Mouse (Mus musculus): Measurements from ENCODE around the gene Dnmt3l. TPM values are rescaled to one million over a fixed set of nuclear protein-coding genes. Genes with fewer than 3 reads are reported as not detected.

Gene Dnmt3l
- polyA plus RNA-seq, 1 experiment from 2014 or later = 0.44 TPM

DNA sequence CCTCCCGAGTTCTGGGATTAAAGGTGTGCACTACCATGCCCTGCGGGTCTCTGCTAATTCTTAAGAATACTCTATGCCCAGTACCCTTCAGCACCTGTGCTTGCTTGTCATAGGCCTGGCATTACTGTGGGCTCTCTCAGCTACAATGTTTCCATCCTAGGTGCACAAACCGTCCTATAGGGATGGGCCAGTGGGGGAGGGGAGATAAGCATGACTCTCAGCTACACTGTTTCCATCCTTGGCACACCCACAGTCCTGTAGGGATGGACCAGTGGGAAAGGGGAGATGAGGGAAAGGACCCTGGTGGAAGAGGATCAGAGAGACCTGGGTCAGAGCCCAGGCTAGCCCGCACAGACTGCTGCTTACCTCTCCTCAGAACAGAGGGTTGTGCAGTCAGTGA lies 4.6 kb upstream of the Dnmt3l start:
- no peaks in the 10 kb centered on the region for H3K27me3 ChIP-seq
- no peak overlapping the region for H3K9ac ChIP-seq
- no peaks in the 10 kb centered on the region for H3K9me3 ChIP-seq
- no peak overlapping the region for H3K4me3 ChIP-seq
- 90% methylated on average over 4 of the region's 4 CpGs for WGBS
- ATAC-seq (ENCODE audit: insufficient number of reproducible peaks, insufficient read depth, low FRiP score, low TSS enrichment, low read depth) = no peak
- H3K4me1 ChIP-seq = 0 out of 2 replicates have a peak, but pooled peaks cover under 1% of the 10 kb centered on the region
- no peak overlapping the region for H3K4me2 ChIP-seq
- H3K27ac ChIP-seq = no peak overlapping the region
- H3K36me3 ChIP-seq = no peaks in the 10 kb centered on the region

DNA sequence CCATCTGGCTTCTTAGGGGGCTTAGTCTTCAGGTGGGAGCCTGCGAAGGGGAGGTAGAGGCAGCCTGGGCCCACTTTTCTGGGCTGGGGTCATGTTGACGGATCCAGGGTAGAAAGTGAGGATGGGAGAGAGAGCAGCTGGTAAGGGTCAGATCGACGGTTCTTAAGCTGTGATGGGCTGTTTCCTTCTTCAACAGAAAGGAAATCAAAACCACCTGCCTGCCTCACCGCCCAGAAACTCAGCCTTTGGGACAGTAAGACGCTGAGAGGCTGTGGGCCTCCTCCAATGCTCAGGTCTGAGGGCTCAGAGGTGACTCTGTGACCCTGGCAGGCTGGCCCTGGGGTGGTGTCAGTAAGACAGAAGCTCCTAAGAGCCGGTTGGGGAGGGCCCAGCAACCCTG lies 349 bp downstream of the Dnmt3l start:
- Histone ChIP-seq H3K9ac (no peak overlapping the region), H3K4me1 (peaks cover 13% of the 10 kb centered on the region), H3K4me2 (no peak overlapping the region), H3K36me3 (no peaks in the 10 kb centered on the region), H3K4me3 (no peak overlapping the region), H3K9me3 (no peaks in the 10 kb centered on the region), H3K27me3 (peaks cover 5% of the 10 kb centered on the region), H3K27ac (no peak overlapping the region)
- no peak for ATAC-seq (ENCODE audit: insufficient number of reproducible peaks, insufficient read depth, low FRiP score, low TSS enrichment, low read depth)
- WGBS = 32% methylated on average over 7 of the region's 7 CpGs

DNA sequence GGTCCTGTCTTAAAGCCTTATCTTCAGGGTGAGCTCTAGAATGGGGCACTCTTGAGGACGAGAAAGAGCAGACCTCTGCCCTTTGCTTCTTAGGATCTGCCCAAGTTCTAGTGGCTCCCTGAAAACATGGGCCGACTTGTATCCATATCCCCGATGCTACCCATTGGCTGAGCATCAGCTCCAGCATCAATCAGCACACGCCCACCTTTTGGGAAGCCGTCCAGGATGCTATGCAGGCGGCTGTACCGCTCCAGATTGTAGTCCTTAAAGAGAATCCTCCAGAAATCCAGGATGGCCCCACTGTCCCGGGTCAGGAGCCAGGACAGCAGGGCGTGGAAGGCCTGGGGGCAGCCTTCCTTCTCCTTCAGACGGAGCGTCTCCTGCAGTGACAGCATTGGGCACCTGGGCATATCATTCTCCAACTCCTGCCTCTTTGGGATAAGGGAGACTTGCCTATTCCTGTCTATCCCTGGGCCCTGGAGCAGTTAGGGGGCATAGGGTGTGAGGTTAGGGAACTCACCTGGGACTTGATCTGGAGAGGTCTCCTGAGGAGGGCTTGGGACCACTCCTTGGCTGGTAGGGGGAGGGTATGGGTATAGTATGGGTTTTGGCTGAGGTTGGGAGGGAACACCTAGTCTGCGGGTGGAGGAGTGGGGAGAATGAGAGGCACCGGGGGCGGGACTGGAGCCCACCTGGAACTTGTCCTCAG lies 1.1 kb downstream of the Dnmt3l start:
- Histone ChIP-seq H3K27ac (no peak overlapping the region), H3K9me3 (no peaks in the 10 kb centered on the region), H3K4me3 (peak overlapping the region; percentile 29), H3K9ac (no peak overlapping the region), H3K4me1 (peaks cover 13% of the 10 kb centered on the region), H3K36me3 (no peaks in the 10 kb centered on the region), H3K27me3 (peaks cover 5% of the 10 kb centered on the region), H3K4me2 (peak overlapping the region; percentile 57)
- 51% methylated on average over 14 of the region's 14 CpGs for WGBS
- ATAC-seq (ENCODE audit: insufficient number of reproducible peaks, insufficient read depth, low FRiP score, low TSS enrichment, low read depth) = no peak

DNA sequence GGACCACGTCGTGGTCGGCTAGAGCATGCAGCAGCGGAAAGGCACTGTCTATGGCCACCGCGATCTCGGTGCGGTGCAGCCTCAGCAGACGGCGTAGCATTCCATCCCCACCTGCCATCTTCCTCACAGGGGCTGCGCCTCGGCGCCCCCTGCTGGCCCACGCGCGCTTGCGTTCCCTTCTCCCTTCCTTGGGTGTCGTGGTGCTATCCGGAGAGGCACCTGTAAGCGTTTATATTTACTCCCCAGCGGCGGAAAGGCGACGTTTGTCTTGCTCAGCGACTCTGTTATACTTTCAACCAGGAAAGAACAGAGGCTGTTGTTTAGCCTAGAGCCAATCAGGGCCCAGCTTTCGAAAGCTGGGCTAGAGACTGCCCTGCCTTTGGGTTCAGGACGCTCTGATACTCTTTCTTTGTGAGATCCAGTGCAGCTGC lies 1.7 kb downstream of the Dnmt3l start, which contains the start of gene Aire:
Gene Aire (minus strand): TSS at position 205 of the 431 bp plus-strand sequence.
- H3K27me3 ChIP-seq = peaks cover 5% of the 10 kb centered on the region
- H3K4me1 ChIP-seq = peaks cover 13% of the 10 kb centered on the region
- no peaks in the 10 kb centered on the region for H3K36me3 ChIP-seq
- ATAC-seq (ENCODE audit: insufficient number of reproducible peaks, insufficient read depth, low FRiP score, low TSS enrichment, low read depth) = no peak
- peak within 1 kb of the TSS; percentile 29 for H3K4me3 ChIP-seq
- no peak within 1 kb of the TSS for H3K27ac ChIP-seq
- peak within 1 kb of the TSS; percentile 57 for H3K4me2 ChIP-seq
- H3K9ac ChIP-seq = 0 out of 2 replicates have a peak within 1 kb of the TSS, but pooled peaks have one; percentile 49
- no peaks in the 10 kb centered on the region for H3K9me3 ChIP-seq
- 2% methylated on average over 27 of the region's 27 CpGs for WGBS

- ATAC-seq (ENCODE audit: insufficient number of reproducible peaks, insufficient read depth, low FRiP score, low TSS enrichment, low read depth) = no peak
- Histone ChIP-seq H3K4me2 (no peak overlapping the region), H3K27me3 (peaks cover 5% of the 10 kb centered on the region), H3K27ac (no peak overlapping the region), H3K4me3 (no peak overlapping the region), H3K9ac (no peak overlapping the region), H3K9me3 (no peaks in the 10 kb centered on the region), H3K36me3 (no peaks in the 10 kb centered on the region), H3K4me1 (peaks cover 13% of the 10 kb centered on the region)
- WGBS = 55% methylated on average over 1 of the region's 1 CpGs
Measured at GRCm38 (mm10) chr10:78044531-78044930, 2.8 kb downstream of the Dnmt3l start.

DNA sequence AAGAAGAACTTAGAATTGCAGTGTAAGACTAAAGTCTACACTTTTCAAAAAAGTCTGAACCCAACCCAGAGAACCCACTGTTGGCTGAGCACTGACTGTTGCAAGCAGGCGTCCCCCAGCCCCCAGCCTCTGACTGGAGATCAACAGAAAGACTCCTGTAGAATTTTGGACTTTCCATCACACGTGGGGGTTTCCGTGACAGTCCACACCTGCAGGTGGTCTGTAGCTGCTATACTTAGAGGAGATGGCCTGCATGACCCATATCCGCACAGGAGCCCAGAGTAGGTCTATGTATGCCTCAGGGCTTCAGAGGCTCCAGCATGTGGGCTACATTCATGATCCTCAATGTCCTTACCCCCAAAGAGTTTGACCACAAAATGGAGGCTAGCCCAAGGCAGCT lies 4.6 kb downstream of the Dnmt3l start:
- peaks cover 13% of the 10 kb centered on the region for H3K4me1 ChIP-seq
- no peak overlapping the region for H3K9ac ChIP-seq
- no peak for ATAC-seq (ENCODE audit: insufficient number of reproducible peaks, insufficient read depth, low FRiP score, low TSS enrichment, low read depth)
- WGBS = 82% methylated on average over 4 of the region's 4 CpGs
- H3K36me3 ChIP-seq = no peaks in the 10 kb centered on the region
- no peak overlapping the region for H3K27ac ChIP-seq
- no peaks in the 10 kb centered on the region for H3K9me3 ChIP-seq
- peaks cover 5% of the 10 kb centered on the region for H3K27me3 ChIP-seq
- H3K4me3 ChIP-seq = no peak overlapping the region
- H3K4me2 ChIP-seq = no peak overlapping the region

DNA sequence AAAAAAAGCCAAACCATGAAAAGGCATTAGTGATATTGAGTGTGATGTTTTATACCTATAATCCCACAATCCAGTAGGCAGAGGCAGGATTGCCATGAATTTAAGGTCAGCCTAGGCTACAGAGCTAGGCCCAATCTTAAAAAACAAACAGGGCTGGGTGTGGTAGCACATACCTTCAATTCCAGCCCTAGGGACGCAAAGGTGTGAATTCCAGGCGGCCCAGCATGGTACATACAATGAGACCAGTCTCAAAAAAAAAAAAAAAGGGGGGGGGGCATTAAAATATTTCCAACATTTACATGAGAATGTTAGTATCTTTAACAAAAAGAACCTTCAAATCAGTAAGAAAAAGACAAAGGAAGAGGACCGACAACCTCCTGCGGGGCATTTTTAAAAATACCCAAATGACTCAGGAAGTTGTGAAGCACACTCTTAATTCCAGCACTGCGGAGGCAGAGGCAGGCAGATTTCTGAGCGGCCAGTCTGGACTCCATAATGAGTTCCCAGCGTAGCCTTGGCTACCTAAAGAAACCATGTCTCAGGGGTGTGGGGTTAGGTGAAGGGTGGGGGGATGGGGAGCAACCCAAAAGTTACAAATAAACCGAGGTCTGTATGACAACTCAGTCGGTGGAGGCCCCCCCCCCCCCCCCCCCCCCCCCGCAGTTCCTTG lies 6.4 kb downstream of the Dnmt3l start:
- Histone ChIP-seq H3K27ac (no peak overlapping the region), H3K27me3 (peaks cover under 1% of the 10 kb centered on the region; the same call in 1 of the 2 replicates), H3K9me3 (no peaks in the 10 kb centered on the region), H3K4me1 (peaks cover 5% of the 10 kb centered on the region), H3K4me3 (no peak overlapping the region), H3K4me2 (no peak overlapping the region), H3K9ac (no peak overlapping the region), H3K36me3 (no peaks in the 10 kb centered on the region)
- ATAC-seq (ENCODE audit: insufficient number of reproducible peaks, insufficient read depth, low FRiP score, low TSS enrichment, low read depth) = no peak
- WGBS = 75% methylated on average over 10 of the region's 10 CpGs

DNA sequence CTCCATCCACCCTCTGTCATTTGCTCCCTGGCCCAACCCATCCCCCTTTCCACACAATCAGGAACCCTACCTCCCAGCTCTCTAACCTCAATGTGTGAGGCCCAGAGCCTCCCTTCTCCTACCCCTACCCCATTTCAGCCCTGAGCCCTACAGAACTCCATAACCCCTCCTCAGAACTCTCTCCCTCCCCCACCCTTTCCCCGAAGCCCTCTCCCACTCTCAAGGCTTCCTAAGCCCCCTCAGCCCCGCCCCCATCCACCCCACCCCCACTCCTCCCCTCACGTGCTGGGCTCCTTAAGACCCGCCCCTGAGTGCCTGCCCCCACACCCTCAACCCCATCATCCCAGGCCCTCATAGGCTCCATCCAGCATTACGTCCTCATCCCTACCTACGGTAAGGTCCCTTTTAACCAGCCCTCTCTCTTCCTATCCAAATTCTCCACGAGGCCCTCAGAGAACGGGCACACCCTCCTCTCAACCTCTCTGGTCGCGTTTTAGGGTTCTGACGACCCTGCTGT lies 7.8 kb downstream of the Dnmt3l start:
- Histone ChIP-seq H3K9ac (no peak overlapping the region), H3K9me3 (no peaks in the 10 kb centered on the region), H3K27me3 (no peaks in the 10 kb centered on the region; the same call in 1 of the 2 replicates), H3K36me3 (no peaks in the 10 kb centered on the region), H3K4me3 (no peak overlapping the region), H3K27ac (no peak overlapping the region), H3K4me1 (peaks cover 3% of the 10 kb centered on the region; the same call in 1 of the 2 replicates), H3K4me2 (no peak overlapping the region)
- no peak for ATAC-seq (ENCODE audit: insufficient number of reproducible peaks, insufficient read depth, low FRiP score, low TSS enrichment, low read depth)
- 60% methylated on average over 11 of the region's 11 CpGs for WGBS

- ATAC-seq (ENCODE audit: insufficient number of reproducible peaks, insufficient read depth, low FRiP score, low TSS enrichment, low read depth) = 0 out of 2 replicates have a peak, but pooled peaks have one; percentile 43
- Histone ChIP-seq H3K27me3 (no peaks in the 10 kb centered on the region; the same call in 1 of the 2 replicates), H3K4me2 (no peak overlapping the region), H3K4me1 (peaks cover 10% of the 10 kb centered on the region; the same call in 1 of the 2 replicates), H3K9me3 (no peaks in the 10 kb centered on the region), H3K36me3 (no peaks in the 10 kb centered on the region), H3K27ac (no peak overlapping the region), H3K4me3 (no peak overlapping the region), H3K9ac (no peak overlapping the region)
- 54% methylated on average over 19 of the region's 19 CpGs for WGBS
Measured at GRCm38 (mm10) chr10:78054633-78055565, 13.2 kb downstream of the Dnmt3l start.

DNA sequence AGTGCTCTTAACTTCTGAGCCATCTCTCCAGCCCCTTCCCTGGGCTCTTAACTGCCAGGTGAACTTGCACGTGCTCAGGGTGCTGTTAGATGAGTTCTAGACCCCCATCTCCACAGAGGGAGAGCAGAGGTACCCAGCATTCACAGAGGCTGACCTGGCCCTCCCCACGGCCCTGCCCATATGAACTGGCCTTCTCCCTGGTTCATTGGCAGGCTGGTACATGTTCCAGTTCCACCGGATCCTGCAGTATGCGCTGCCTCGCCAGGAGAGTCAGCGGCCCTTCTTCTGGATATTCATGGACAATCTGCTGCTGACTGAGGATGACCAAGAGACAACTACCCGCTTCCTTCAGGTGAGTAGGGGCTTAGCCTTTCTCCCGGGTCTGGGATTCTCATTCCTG lies 15.3 kb downstream of the Dnmt3l start:
- Histone ChIP-seq H3K9ac (no peak overlapping the region), H3K9me3 (no peaks in the 10 kb centered on the region), H3K27me3 (no peaks in the 10 kb centered on the region; the same call in 1 of the 2 replicates), H3K36me3 (no peaks in the 10 kb centered on the region), H3K4me1 (peaks cover 10% of the 10 kb centered on the region; the same call in 1 of the 2 replicates), H3K4me3 (no peak overlapping the region), H3K4me2 (no peak overlapping the region), H3K27ac (no peak overlapping the region)
- 85% methylated on average over 8 of the region's 8 CpGs for WGBS
- no peak for ATAC-seq (ENCODE audit: insufficient number of reproducible peaks, insufficient read depth, low FRiP score, low TSS enrichment, low read depth)

- no peaks in the 10 kb centered on the region for H3K4me1 ChIP-seq
- no peaks in the 10 kb centered on the region for H3K36me3 ChIP-seq
- no peak overlapping the region for H3K27ac ChIP-seq
- no peak overlapping the region for H3K4me3 ChIP-seq
- H3K4me2 ChIP-seq = no peak overlapping the region
- no peak for ATAC-seq (ENCODE audit: insufficient number of reproducible peaks, insufficient read depth, low FRiP score, low TSS enrichment, low read depth)
- WGBS = 83% methylated on average over 9 of the region's 9 CpGs
- H3K27me3 ChIP-seq = peaks cover 10% of the 10 kb centered on the region
- no peaks in the 10 kb centered on the region for H3K9me3 ChIP-seq
- H3K9ac ChIP-seq = no peak overlapping the region
Measured at GRCm38 (mm10) chr10:78063122-78063521, 21.4 kb downstream of the Dnmt3l start.

All from embryonic facial prominence, embryonic 13.5 days (tissue).